Mouse (Mus musculus): ENCODE results near the gene Ripor1.

DNA sequence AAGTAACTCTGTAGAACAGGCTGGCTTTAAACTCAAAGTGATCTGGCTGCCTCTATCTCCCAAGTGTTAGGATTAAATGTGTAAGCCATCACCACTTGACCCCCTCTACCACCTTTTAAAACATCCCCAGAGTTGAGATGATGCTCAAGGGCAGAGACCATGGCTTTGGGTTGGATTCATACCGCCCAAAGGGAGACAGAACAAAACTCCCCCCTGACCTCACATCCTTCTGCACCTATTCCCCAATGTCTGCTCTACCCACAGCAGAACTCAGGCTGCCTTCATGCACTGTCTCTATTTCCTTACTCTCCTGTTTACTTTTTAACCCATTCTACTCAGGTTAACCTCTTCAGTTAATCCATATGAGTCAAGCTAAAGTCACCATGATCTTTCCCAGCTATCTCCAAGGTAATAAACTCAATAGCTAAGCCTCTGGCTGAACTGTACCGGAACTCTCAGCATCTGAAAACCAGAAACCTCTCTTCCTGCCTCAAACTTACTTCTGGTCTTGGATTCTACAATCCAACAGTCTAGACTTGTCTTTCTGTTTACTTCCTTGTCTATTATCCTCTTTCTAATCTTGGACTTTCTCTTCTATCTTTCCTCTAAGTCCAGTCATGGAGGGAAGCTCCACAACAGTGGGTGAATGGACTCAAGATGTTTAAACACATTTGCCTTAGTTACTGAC is 29.9 kb downstream of the Ripor1 start:
- TF ChIP-seq CTCF (IDR thresholded peaks at IDR 0.05; ENCODE audit: extremely low read depth, insufficient read length, insufficient replicate concordance, low read depth, low read length) (no peak), POLR2A (IDR thresholded peaks at IDR 0.05; ENCODE audit: low read depth, low read length) (no peak)
